Mouse (Mus musculus) activated CD4-positive, CD25-positive, alpha-beta regulatory T cell (primary cell): ENCODE measurements around the gene Creg1. TPM values are rescaled to one million over a fixed set of nuclear protein-coding genes. Genes with fewer than 3 reads are reported as not detected.

Experiments used
- polyA plus RNA-seq, 2 experiments: library from polyadenylated mRNA; unstranded; fragments of 100-300 nt; shearing (Covaris generic); gene quantifications; one replicate each; pipeline ENCODE4 v1.2.1; 2017

Gene Creg1
- polyA plus RNA-seq = 10 to 100 TPM; 55.4 to 62.6 TPM

GRCm38 (mm10) chr1:165763635-165764372 lies at the start of gene Creg1:
Gene Creg1, plus strand, starts transcription at chr1:165763746.

GRCm38 (mm10) chr1:165788511-165788910 lies 25.0 kb downstream of the Creg1 start, which contains the start of gene Cd247:
Gene Cd247, plus strand, starts transcription at chr1:165788681.

Other genes with a start within 250 kb of the Creg1 start
- gene Mpzl1, start 129.2 kb upstream of the Creg1 start, polyA plus RNA-seq = 1 to 10 TPM in 1 of 2 experiments, under 1 TPM in 1; 0.97 to 2.1 TPM
- gene Rcsd1, start 54.0 kb upstream of the Creg1 start, polyA plus RNA-seq = 100 to 1,000 TPM; 211 to 222 TPM
- gene Cd247, start 24.9 kb downstream of the Creg1 start, polyA plus RNA-seq = 100 to 1,000 TPM; 398 to 422 TPM
- 10 to 100 TPM; 18.8 to 20.8 TPM for gene Pou2f1, start 238.9 kb downstream of the Creg1 start, polyA plus RNA-seq